Mouse (Mus musculus) cerebellum, adult 2 months (tissue): ENCODE measurements at regions not wholly inside any gene's neighbourhood (a gene's known extent, or its start where the extent isn't known, plus 50 kb on each side); places are given as distances from the start of the nearest gene placed in this dataset.

Source experiments
- DNase-seq, 2 experiments: peaks; one replicate each; pipeline ENCODE4 v3.0.0; 2021
- H3K27ac ChIP-seq: fragments of 200-500 bp; 2 replicates; pipeline ENCODE4 v1.5.1; 2012; ENCODE audit warnings: low read length, control low read depth, inconsistent platforms; ENCODE audit not compliant: insufficient read depth
- H3K27me3 ChIP-seq: fragments of 200-500 bp; 2 replicates; pipeline ENCODE4 v1.6.1; 2012; ENCODE audit warnings: inconsistent platforms, mild to moderate bottlenecking, low read length, moderate library complexity; ENCODE audit not compliant: control insufficient read depth, insufficient read depth
- H3K4me1 ChIP-seq: fragments of 200-500 bp; 2 replicates; pipeline ENCODE4 v1.6.1; 2011; ENCODE audit warnings: low read length; ENCODE audit not compliant: control insufficient read depth, insufficient read depth
- H3K4me3 ChIP-seq: fragments of 200-500 bp; replicated peaks from 2 replicates; pipeline ENCODE3; 2011; ENCODE audit warnings: mild to moderate bottlenecking, low read depth, low read length, control low read depth; ENCODE audit not compliant: insufficient read depth
- CTCF ChIP-seq: fragments of 200-500 bp; IDR thresholded peaks from 2 replicates; pipeline ENCODE4 v1.5.1; 2011; ENCODE audit warnings: low read depth, mild to moderate bottlenecking, control low read depth, low read length, moderate library complexity, borderline replicate concordance; ENCODE audit not compliant: insufficient read depth
- POLR2A ChIP-seq: fragments of 200-500 bp; IDR thresholded peaks from 2 replicates; pipeline ENCODE4 v1.6.1; 2011; ENCODE audit warnings: low read length, control low read depth, borderline replicate concordance; ENCODE audit not compliant: insufficient read depth
- WGBS: fragments of 180-500 bp; shearing (Covaris S2); methylation state at CpG from one replicate; pipeline ENCODE4 v1.1.7; 2018; 5-methylcytosine and 5-hydroxymethylcytosine counted together

GRCm38 (mm10) chr16:46982272-46982909, 484.1 kb upstream of the Nectin3 start:
- 40% methylated on average over 5 of the region's 5 CpGs for WGBS
- Histone ChIP-seq H3K27me3 (no peaks in the 10 kb centered on the region), H3K4me3 (no peak overlapping the region), H3K27ac (no peak overlapping the region), H3K4me1 (no peaks in the 10 kb centered on the region)
- no peak for DNase-seq
- no peak for TF ChIP-seq CTCF
- no peak for TF ChIP-seq POLR2A

GRCm38 (mm10) chr16:46965741-46966140, 467.4 kb upstream of the Nectin3 start:
- TF ChIP-seq POLR2A (no peak), CTCF (no peak)
- DNase-seq, result no peak
- Histone ChIP-seq H3K4me1 (no peaks in the 10 kb centered on the region), H3K4me3 (no peak overlapping the region), H3K27ac (no peak overlapping the region), H3K27me3 (no peaks in the 10 kb centered on the region)
- 89% methylated on average over 7 of the region's 7 CpGs for WGBS

DNA sequence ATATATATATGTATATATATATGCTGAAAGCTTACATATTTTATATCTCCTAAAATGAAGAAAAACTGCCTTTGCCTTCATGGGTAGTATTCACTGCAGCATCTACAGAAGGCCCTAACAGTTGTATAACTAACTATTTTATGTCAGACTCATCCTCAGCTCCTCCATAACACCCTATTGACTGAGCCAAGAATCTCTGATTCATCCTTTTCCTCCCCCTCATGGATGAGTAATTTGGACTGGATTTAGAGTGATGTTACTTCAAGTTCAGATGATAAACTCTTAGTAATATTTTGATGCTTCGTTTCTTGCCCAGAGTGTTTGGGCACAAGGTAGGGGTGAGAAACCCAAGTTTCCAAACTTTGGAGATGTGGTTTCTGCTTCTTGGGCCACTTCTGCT, 458.7 kb upstream of the Nectin3 start:
- TF ChIP-seq CTCF (no peak), POLR2A (no peak)
- WGBS, result 81% methylated on average over 1 of the region's 1 CpGs
- Histone ChIP-seq H3K4me1 (no peaks in the 10 kb centered on the region), H3K27ac (no peak overlapping the region), H3K27me3 (no peaks in the 10 kb centered on the region), H3K4me3 (no peak overlapping the region)
- DNase-seq, result no peak

DNA sequence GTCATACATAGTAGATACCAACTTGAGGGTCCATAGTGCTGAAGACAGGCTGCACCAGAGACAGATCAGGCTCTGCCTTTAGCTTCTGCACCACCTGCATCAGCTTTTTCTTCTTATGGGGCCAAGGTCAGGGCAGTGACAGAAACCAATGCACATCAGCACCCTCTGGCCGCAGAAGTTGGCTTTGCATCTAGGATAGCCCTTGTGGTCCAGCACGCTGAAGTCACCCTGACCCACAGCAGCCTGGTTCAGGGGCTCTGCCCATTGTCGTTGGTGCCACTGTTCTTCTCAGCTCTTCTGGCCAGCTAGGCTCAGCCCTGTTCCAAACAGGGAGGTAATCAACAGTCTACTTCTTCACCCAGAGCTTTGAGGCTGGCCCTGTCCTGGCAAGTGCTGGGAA, 427.7 kb upstream of the Nectin3 start:
- WGBS, result 60% methylated on average over 3 of the region's 3 CpGs
- H3K4me3 ChIP-seq, result no peak overlapping the region
- no peak overlapping the region for H3K27ac ChIP-seq
- no peaks in the 10 kb centered on the region for H3K27me3 ChIP-seq
- TF ChIP-seq POLR2A, result no peak
- no peak for TF ChIP-seq CTCF
- H3K4me1 ChIP-seq, result no peaks in the 10 kb centered on the region
- peak in 1 of 2 experiments; percentile 5 for DNase-seq

DNA sequence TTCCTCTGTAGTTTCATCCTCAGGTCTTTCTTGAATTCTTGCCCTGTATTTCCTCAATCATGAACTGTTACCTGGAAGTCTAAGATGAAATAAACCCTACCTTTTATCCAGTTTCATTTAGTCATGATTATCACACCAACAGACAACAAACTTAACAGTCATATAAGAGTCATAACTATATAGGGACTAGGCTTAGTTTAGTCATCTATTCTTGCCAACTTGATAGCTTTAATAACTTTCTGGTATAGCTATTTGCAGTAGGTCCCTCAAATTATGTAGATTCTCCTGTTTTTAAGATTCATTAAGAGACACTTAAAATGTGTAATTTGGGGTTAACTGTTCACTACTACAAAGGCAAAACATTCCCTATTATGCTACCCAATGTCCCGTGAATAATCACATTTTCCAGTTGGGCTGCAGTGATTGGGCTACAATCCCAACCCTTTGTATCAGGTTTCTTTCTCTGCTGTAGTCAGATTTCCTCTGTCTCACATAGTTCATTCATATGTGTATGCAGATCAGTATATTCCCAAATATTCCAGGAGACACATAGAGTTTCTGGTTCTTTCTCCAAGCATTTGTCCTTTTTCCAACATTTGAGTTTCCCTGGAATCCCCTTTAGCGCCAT, 396.4 kb upstream of the Nectin3 start:
- 26% methylated on average over 2 of the region's 2 CpGs for WGBS

GRCm38 (mm10) chr16:46878739-46879138, 380.4 kb upstream of the Nectin3 start:
- no peak overlapping the region for H3K27ac ChIP-seq
- H3K4me3 ChIP-seq, result no peak overlapping the region
- H3K27me3 ChIP-seq, result no peaks in the 10 kb centered on the region
- 58% methylated on average over 2 of the region's 2 CpGs for WGBS
- TF ChIP-seq POLR2A, result no peak
- no peak for TF ChIP-seq CTCF
- no peaks in the 10 kb centered on the region for H3K4me1 ChIP-seq
- DNase-seq, result no peak

More for the DNA sequence above, 396.4 kb upstream of the Nectin3 start:
- Histone ChIP-seq H3K27ac (no peak overlapping the region), H3K4me1 (no peaks in the 10 kb centered on the region), H3K4me3 (no peak overlapping the region), H3K27me3 (no peaks in the 10 kb centered on the region)
- TF ChIP-seq CTCF, result no peak
- no peak for DNase-seq

GRCm38 (mm10) chr16:46863959-46864358, 365.6 kb upstream of the Nectin3 start:
- DNase-seq, result no peak
- Histone ChIP-seq H3K4me3 (no peak overlapping the region), H3K4me1 (no peaks in the 10 kb centered on the region), H3K27me3 (no peaks in the 10 kb centered on the region), H3K27ac (no peak overlapping the region)
- 31% methylated on average over 2 of the region's 2 CpGs for WGBS
- TF ChIP-seq POLR2A, result no peak
- no peak for TF ChIP-seq CTCF

DNA sequence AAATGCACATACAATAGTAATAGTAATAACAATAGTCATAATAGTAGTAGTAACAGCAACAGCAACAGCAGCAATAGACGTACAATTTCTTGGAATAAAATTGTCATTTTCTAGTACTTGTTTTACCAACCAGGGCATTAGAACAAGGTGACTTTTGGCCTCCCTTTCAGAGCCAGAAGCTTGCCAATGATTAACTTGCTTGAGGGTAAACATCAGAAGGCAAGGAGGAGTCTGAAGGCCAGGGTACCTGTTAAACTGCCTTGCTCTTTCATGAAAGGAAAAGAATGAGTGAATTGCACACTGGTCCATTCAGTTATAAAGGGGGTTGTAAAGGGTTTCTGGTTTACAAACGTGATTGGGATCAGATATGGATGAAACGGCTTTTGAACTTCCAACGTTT, 351.2 kb upstream of the Nectin3 start:
- H3K4me3 ChIP-seq, result no peak overlapping the region
- WGBS, result 93% methylated on average over 4 of the region's 4 CpGs
- no peak overlapping the region for H3K27ac ChIP-seq
- H3K4me1 ChIP-seq, result no peaks in the 10 kb centered on the region
- H3K27me3 ChIP-seq, result no peaks in the 10 kb centered on the region
- no peak for DNase-seq
- TF ChIP-seq POLR2A (no peak), CTCF (no peak)

DNA sequence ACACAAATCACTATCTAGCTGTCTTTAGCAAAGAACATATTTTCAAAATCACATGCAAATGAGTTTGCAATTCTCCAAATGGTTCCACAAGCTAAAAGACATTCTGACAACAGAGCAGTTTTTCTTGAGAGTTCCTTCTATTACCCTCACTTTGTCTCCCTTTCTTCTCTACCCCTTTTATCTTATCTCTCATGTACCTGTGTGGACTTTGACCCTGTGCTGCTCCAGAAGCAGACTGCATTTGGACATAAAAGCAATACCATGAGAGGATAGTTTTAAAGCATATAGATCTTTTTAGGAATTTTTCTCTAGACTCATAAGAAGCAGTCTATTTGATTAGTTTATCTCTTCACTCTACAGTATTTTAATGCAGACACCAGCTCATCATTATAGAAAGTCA, 350.4 kb upstream of the Nectin3 start:
- Histone ChIP-seq H3K4me1 (no peaks in the 10 kb centered on the region), H3K4me3 (no peak overlapping the region), H3K27ac (no peak overlapping the region), H3K27me3 (no peaks in the 10 kb centered on the region)
- no peak for DNase-seq
- TF ChIP-seq POLR2A, result no peak
- TF ChIP-seq CTCF, result no peak
